Mouse (Mus musculus): ENCODE results near the gene Eif3c. TPM values are rescaled to one million over a fixed set of nuclear protein-coding genes. Genes with fewer than 3 reads are reported as not detected.

Eif3c gene
- total RNA-seq (2021), result 100 to 1,000 TPM; 159 to 161 TPM

- DNase-seq, result peak; percentile 80
These were observed at the start of gene Eif3c for GRCm38 (mm10) chr7:126566094-126566765. Gene Eif3c (minus strand): TSS chr7:126566411.

- DNase-seq, result no peak
These were observed 46.5 kb upstream of the Eif3c start for GRCm38 (mm10) chr7:126612736-126613135.

- DNase-seq, result no peak
These were observed 41.6 kb upstream of the Eif3c start for GRCm38 (mm10) chr7:126607796-126608195.

DNA sequence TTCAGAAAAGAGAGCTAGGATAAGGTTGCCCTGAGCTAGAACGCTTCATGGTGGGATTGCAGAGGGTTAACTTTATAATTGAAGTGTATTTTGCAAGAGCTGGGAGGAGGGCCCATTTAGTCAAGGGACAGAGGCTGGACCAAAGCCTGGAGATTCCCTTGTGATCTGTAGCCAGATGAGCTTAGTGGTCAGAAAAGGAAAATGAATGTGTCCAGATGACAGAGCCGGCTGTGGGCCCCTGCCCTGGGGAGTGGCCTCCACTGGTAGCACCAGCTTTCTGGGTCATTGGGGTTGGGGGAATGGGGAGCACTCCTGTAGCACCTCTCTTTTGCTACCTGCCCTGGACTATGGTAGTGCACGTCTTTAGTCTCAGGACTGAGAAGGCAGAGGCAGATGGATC is 40.9 kb upstream of the Eif3c start:
- DNase-seq, result peak; percentile 38

GRCm38 (mm10) chr7:126606611-126607010 is 40.4 kb upstream of the Eif3c start:
- no peak for DNase-seq

DNA sequence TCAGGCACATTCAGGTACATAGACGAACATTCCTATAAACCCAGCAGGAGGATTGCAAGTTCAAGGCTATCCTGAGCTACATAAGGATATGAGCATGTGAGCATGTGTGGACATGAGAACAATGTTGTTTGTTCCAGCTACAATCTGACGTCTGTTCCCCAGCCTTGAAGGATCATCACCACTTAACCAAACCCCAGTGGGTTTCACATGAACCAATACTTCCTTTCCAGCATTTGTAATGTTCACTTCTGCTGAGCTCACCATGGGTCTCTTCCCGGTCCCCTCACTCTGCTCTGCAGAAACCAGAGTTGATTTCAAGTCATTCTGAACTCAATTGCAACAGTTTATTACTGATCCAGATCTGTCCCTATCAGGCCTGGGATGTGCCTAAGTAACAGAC is 36.4 kb upstream of the Eif3c start:
- DNase-seq, result no peak

- no peak for DNase-seq
These were observed 35.7 kb upstream of the Eif3c start for GRCm38 (mm10) chr7:126601896-126602295.

DNA sequence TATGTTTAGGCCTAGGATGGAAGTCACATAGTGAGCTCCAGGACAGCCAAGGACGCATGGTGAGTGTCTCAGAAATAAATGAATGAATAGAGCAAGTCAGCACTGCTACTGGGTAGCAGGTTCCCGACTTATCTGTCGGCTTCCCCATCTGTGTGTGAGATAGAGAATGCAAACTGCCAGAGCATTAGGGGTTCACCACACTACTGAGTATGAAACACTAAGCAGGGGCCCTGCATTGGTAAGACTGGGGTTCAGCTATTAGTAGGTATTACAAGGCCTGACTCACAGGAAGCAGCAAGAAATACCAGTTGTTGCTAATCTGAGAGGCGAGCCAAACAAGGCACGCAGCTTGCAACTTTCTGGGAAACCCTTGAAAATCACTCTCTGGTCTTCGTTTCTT is 32.7 kb upstream of the Eif3c start:
- no peak for DNase-seq

GRCm38 (mm10) chr7:126596414-126596813 is 30.2 kb upstream of the Eif3c start:
- no peak for DNase-seq

GRCm38 (mm10) chr7:126595890-126596289 is 29.7 kb upstream of the Eif3c start:
- DNase-seq, result no peak

DNA sequence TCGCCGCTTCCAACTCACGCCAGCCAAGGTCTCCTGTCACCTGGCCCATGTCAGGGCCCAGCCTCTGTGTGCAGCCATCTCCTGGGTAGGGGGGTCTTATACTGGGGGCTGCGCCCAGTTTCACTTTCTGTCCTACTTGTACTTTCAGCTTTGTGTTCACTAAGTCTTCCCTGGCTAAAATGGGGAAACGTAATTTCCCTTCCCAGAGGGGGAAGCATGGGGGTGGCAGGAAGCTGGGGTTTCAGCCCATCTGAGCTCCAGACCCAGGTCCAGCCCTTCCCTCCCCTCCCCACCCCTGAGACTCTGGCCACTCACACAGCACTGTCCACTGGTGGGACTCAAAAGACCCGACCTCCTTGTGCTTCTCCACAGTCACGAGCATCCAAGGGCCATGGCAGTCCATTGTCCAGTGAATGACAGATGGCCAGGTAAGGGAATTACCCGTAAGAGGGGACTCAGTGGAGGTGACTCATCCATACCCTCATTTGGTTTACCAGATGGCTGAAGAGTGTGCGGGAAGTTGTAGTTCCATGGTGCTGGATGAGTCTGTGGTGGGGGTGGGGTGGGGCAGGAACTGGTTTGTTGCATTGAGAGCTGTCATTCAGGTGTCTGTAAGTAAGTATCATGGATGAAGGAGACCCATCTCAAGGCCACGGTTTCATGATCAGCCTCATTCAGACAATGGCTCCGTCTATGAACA is 28.8 kb upstream of the Eif3c start, which contains the start of gene Il27:
Gene Il27, minus strand, starts transcription at position 80 of the 700 bp plus-strand sequence.
- DNase-seq, result no peak

DNA sequence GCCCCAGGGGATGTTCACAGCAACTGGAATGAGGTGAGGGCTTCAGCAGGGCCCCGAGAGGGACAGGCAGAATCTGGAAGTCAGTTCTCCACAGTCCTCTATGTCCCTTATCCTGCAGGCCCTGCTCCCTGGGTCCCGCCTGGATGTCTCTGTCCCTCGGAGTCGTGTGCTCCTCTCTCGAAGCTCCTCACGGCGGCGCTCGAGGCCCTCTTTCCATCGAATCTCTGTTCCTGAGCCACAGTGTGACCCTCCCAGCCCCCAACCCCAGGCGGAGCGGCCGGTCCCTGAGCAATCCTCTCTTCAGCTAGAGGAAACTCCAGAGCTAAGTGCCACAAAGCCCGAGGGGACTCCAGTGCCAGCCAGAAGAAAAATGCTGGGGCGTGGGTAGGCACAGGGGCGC is 21.6 kb upstream of the Eif3c start:
- peak; percentile 74 for DNase-seq

GRCm38 (mm10) chr7:126586839-126587238 is 20.6 kb upstream of the Eif3c start:
- DNase-seq, result peak; percentile 31

DNA sequence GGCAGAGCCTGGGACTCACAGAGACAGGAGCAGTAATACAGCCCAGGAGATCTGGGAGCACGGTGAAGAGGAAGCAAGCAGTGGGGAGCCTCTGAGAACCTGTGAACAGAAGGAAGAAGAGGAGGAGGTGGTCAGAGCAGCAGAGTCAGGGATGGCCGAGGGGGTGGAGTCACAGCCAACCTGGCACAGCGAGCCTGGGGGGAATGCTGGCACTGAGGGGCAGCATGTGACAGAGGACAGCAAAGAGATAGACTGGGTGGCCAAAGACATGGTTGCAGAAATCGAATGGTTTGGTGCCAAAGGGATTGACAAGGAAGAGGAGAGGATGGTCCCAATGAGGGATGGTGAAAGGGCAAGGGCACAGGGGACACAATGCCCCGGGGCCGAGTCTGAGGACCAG is 19.5 kb upstream of the Eif3c start, which contains the start of gene Cln3:
Gene Cln3, minus strand, starts transcription at position 101 of the 400 bp plus-strand sequence.
- no peak for DNase-seq

- DNase-seq, result no peak
These were observed 18.3 kb upstream of the Eif3c start, which contains the start of gene Apobr for GRCm38 (mm10) chr7:126584506-126584977. Gene Apobr (plus strand): TSS chr7:126584942.

DNA sequence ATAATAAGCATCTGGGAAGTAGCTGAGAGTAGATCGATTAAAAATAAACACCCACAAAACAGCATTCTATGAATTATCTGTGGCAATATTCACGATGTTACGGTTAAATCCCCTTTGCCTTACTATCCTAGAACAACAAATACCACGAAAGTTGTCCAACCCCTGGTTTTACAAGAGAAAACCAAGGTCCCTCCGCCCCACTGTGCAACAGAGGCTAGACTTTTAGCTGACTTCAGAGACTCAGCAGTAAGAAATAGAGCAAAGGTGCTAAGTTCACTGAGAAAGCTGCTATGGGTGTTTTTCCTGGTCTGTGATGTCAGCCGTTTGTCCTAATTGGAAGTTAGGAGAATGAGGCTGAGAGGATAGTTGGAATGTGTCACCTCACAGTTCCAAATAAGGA is 17.6 kb upstream of the Eif3c start:
- no peak for DNase-seq

GRCm38 (mm10) chr7:126583251-126583709 is 17.1 kb upstream of the Eif3c start:
- peak; percentile 87 for DNase-seq

- peak; percentile 46 for DNase-seq
These were observed 16.5 kb upstream of the Eif3c start for GRCm38 (mm10) chr7:126582759-126583158.

DNA sequence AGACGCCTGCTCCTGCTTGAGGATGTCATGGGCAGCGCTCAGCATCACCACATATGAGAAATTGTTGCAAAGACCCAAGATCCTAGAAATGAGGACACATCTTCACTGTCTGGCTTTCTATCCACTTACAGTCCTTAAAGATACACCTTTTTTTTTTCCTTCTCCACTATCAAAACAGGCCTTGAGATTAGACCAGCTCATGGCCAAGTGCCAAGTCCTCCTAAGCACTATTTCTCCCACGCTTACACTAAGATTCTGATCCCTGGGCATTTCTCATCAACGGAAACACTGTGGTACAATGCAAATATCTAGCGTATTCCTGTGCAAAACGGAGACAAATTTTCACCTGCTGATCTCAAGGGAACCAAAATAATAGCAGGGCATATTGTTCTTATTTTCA is 15.4 kb upstream of the Eif3c start:
- no peak for DNase-seq

DNA sequence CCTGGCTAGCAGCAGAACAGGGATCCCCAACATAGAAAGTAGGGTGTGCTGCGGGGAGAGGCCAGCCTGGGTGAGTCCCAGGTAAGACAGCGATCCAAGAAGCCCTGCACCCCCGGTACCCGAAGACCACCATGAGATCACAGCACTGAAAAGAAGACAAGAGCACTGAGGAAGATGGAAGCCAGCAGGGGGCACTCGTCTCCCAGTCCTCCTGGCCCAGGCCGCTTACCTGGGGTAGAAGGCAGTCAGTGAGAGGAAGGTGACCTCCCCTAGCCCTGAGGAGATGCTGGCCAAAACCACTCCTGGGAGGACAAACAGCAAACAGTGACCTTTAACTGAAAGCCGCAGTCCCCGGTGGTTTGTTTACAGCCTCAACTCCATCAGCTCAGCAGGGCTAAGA is 13.0 kb upstream of the Eif3c start:
- peak; percentile 58 for DNase-seq

DNA sequence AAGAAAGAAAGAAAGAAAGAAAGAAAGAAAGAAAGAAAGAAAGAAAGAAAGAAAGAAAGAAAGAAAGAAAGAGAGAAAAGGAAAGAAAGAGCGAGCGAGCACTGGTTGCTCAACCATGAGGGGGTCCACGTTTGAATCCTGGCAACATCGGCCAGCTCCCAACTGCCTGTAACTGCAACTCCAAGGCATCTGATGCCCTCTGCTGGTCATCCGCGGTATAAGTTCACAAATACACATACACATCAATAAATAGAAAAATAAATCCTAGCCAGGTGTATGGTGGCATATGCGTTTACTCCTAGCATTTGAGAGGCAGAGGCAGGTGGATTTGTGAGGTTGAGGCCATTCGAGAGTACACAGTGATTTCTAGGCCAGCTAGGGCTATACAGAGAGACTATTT is 10.7 kb upstream of the Eif3c start:
- DNase-seq, result peak; percentile 63

DNA sequence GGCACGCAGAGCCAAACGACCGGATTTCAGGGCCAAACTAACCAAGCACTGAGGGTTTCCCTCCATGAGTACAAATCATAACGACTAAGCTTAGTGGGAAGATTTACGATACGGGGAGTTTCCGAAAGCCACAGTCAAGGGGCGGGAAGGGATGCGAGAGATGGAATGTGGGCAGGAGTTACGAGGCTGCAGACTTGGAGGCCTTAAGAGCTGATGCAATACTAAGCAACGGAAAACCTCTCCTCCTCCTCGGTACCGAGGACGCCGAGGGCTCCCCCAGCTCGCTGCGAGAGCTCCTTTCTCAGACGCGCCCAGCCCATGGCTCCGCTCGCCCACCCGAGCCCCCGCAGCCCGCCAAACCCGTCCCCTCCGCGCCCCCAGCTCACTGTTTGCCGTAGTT is 518 bp downstream of the Eif3c start:
- DNase-seq, result no peak

GRCm38 (mm10) chr7:126556635-126557034 is 9.6 kb downstream of the Eif3c start:
- DNase-seq, result no peak

DNA sequence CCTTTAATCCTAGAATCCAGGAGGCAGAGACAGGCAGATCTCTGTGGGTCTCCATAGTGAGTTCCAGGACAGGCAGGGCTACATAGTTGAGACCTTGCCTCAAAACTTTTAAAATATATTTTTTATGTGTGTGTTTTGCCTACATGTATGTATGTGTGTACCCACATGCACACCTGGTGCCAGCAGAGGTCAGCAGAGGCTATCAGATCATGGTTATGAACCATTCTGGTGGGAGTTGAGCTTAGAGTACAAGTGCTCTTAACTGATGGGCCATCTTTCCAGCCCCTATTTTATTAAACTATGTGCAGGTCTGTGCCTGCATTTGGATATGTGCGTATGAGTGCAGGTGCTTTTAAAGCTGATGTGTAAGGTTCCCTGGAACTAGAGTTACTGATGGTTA is 11.4 kb downstream of the Eif3c start:
- DNase-seq, result no peak

Data from heart, postnatal 4 days (tissue).